Mouse (Mus musculus): Measurements from ENCODE around the gene Camk1d. TPM values are rescaled to one million over a fixed set of nuclear protein-coding genes. Genes with fewer than 3 reads are reported as not detected.
"Not testable (repeated sequence)": the region's sequence is repeated elsewhere in the genome, so short reads cannot be mapped to it uniquely, and the experiment has no call there.

The Camk1d gene
- polyA plus RNA-seq, 1 experiment from 2014 or later: 0.84 TPM

DNA sequence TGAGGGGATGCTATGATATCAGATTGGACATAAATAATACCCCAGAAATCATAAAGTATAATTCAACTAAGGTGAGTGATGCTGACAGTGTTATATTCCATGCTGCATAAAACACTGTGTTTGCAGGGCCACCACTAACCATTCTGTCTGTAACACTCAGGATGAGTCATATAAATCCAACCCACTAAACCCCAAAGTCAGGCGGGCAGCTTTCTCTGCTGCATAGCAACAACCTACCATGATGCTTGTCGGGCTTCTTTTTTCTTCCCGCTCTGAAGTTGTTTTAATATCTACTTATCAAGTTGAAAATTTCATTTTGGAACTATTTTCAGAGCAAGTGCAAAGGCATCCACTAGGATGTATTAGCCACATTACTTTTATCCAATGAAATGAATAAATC is 161.1 kb downstream of the Camk1d start:
- Histone ChIP-seq H3K36me3 (no peaks in the 10 kb centered on the region), H3K9me3 (replicated peaks) (no peaks in the 10 kb centered on the region), H3K4me3 (no peak overlapping the region), H3K27ac (no peak overlapping the region), H3K4me1 (no peaks in the 10 kb centered on the region), H3K27me3 (ENCODE audit: low read depth, poor library complexity, severe bottlenecking) (no peaks in the 10 kb centered on the region)
- 90% methylated on average over 3 of the region's 3 CpGs for WGBS
- DNase-seq (ENCODE audit: low spot score): no peak

DNA sequence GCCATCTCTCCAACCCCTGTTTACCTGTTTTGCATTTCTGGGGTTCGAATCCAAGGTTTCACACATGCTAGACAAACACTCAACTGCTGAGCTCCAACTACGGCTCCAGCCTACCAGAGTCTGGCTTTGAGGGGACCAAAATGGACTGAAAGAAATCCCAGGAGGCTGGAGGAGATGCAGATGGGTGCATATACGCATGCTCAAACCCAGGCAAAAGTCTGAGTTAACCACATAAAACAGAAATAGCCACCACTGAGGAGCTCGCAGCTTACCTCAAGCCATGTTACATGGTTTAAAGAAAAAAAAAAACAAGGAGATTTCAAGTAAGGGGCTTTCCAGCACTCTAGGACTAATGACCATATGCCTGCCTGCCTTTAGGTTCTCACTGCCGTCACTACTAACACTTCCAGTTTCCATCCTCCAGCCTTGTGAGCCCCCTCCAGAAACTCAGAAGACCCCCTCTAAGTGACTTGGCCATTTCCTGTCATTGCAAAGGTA is 162.5 kb downstream of the Camk1d start:
- H3K4me3 ChIP-seq: no peak overlapping the region
- WGBS: 91% methylated on average over 5 of the region's 5 CpGs

DNA sequence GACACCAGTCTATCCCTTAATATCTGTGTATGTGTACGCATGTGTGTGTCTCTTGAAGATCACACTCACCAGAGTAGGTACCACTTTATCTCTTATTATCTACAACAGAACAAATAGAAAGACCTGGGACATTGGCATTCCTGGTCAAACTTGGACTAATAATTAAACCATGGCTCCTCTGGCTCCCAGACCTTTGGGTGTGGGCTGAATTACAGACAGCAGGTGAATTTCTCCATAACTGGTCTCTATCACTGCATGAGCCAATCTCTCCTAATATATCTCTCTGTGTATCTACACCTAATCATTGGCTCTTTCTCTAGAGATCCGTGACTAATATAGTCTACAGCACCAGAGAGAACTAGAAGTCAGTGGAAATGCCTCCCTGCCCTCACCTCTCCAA is 165.0 kb downstream of the Camk1d start:
- H3K4me3 ChIP-seq: no peak overlapping the region
- 95% methylated on average over 2 of the region's 2 CpGs for WGBS
- H3K36me3 ChIP-seq: no peaks in the 10 kb centered on the region
- no peak overlapping the region for H3K27ac ChIP-seq
- H3K27me3 ChIP-seq (ENCODE audit: low read depth, poor library complexity, severe bottlenecking): no peaks in the 10 kb centered on the region
- no peaks in the 10 kb centered on the region for H3K4me1 ChIP-seq
- DNase-seq (ENCODE audit: low spot score): no peak
- H3K9me3 ChIP-seq (replicated peaks): no peaks in the 10 kb centered on the region

More for the DNA sequence above, 162.5 kb downstream of the Camk1d start:
- no peaks in the 10 kb centered on the region for H3K36me3 ChIP-seq
- H3K4me1 ChIP-seq: no peaks in the 10 kb centered on the region
- no peak for DNase-seq (ENCODE audit: low spot score)
- no peak overlapping the region for H3K27ac ChIP-seq
- H3K27me3 ChIP-seq (ENCODE audit: low read depth, poor library complexity, severe bottlenecking): no peaks in the 10 kb centered on the region
- no peaks in the 10 kb centered on the region for H3K9me3 ChIP-seq (replicated peaks)

DNA sequence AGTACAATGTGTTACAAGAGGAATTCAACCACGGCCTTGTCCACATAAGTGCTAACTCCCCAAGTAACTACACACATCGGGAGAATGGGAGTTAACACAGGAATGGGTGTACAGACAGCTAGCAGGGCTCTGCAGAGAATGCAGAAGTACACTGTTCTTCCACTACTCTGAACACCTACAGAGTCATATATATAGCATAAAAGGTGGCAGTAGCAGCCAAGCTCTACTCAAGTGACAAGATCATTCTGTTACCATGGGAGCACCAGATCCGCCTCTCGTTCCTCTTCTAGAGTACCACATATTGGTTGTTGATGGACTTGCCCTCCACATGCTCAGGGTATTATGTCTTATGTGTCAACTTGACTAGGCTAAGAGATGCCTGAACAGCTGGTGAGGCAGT is 165.4 kb downstream of the Camk1d start:
- Histone ChIP-seq H3K27me3 (ENCODE audit: low read depth, poor library complexity, severe bottlenecking) (no peaks in the 10 kb centered on the region), H3K9me3 (replicated peaks) (no peaks in the 10 kb centered on the region), H3K4me1 (no peaks in the 10 kb centered on the region), H3K27ac (no peak overlapping the region), H3K36me3 (no peaks in the 10 kb centered on the region), H3K4me3 (no peak overlapping the region)
- WGBS: 94% methylated on average over 4 of the region's 4 CpGs
- DNase-seq (ENCODE audit: low spot score): no peak

DNA sequence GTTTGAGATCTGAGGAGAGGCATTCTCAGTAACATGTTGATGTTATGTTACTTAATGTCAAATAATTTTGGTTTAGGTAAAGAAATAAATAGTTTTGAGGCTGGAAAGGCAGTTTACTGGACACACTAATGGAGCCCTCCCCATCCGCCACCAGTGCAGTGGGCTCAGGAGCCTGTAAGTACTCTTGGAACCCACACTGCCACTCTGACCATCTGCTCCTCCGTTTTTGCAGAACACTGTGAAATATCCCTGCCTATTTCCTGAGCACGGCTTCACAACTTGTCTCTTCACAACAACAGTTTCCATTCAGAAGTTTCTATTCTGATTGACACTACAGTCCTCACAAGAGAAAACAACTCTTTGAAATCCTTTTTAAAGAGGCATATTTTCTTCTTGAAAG is 173.4 kb downstream of the Camk1d start:
- 82% methylated on average over 3 of the region's 3 CpGs for WGBS
- H3K4me3 ChIP-seq: no peak overlapping the region
- no peaks in the 10 kb centered on the region for H3K27me3 ChIP-seq (ENCODE audit: low read depth, poor library complexity, severe bottlenecking)
- no peak overlapping the region for H3K27ac ChIP-seq
- H3K36me3 ChIP-seq: no peaks in the 10 kb centered on the region
- DNase-seq (ENCODE audit: low spot score): no peak
- no peaks in the 10 kb centered on the region for H3K9me3 ChIP-seq (replicated peaks)
- no peaks in the 10 kb centered on the region for H3K4me1 ChIP-seq

DNA sequence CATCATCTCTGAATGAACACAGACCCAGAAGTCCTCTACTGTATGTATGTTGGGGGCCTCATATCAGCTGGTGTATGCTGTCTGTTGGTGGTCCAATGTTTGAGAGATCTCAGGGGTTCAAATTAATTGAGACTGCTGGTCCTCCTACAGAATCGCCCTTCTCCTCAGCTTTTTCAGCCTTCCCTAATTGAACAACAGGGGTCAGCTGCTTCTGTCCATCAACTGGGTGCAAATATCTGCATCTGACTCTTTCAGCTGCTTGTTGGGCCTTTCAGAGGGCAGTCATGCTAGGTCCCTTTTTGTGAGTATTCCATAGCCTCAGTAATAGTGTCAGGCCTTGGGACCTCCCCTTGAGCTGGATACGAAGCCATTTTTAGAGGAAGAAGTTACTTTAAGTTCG is 174.4 kb downstream of the Camk1d start:
- H3K27me3 ChIP-seq (ENCODE audit: low read depth, poor library complexity, severe bottlenecking); H3K4me3 ChIP-seq; H3K36me3 ChIP-seq; DNase-seq (ENCODE audit: low spot score); H3K27ac ChIP-seq; H3K9me3 ChIP-seq (replicated peaks); H3K4me1 ChIP-seq: not testable (repeated sequence)
- 67% methylated on average over 3 of the region's 3 CpGs for WGBS

DNA sequence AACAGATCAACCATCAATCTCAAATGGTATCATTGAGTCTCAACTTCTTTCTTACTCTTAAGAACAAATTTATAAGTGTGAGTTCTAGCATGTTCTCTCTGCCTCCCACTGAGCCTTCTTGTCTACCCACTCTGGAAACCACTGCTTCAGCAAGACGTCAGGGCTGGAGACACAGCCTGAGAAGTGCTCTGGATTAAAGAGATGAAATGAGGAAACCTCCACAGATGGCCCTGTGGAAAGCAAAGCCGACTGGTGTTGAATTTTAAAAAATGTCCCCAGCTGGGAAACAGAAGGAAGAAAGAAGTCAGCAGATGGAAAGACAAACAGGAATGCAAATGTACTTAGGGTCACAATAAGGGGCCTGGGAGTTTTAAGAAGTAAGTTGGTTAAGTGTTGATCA is 180.4 kb downstream of the Camk1d start:
- no peak for DNase-seq (ENCODE audit: low spot score)
- no peaks in the 10 kb centered on the region for H3K36me3 ChIP-seq
- H3K27me3 ChIP-seq (ENCODE audit: low read depth, poor library complexity, severe bottlenecking): no peaks in the 10 kb centered on the region
- H3K4me3 ChIP-seq: no peak overlapping the region
- H3K27ac ChIP-seq: no peak overlapping the region
- no peaks in the 10 kb centered on the region for H3K9me3 ChIP-seq (replicated peaks)
- H3K4me1 ChIP-seq: no peaks in the 10 kb centered on the region
- WGBS: 67% methylated on average over 2 of the region's 2 CpGs

DNA sequence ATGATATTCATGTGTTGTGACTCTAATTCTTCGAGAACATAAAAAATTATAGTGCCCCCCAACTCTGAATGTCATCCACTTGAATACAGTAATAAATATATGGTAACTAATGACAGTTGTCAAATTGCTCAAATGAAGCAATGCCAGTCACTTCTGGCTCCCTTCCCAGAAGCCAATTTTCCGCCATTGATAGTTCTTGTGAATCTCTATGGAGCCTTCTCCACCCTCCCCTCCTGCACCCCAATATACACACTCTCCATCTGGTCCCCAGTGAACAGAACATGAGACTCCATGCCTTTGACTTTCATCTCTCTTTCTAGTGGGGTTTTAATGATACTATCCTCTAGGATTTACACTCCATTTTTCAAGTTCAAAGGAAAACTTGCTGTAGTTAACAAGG is 184.3 kb downstream of the Camk1d start:
- Histone ChIP-seq H3K36me3 (no peaks in the 10 kb centered on the region), H3K27me3 (ENCODE audit: low read depth, poor library complexity, severe bottlenecking) (no peaks in the 10 kb centered on the region), H3K4me1 (no peaks in the 10 kb centered on the region), H3K27ac (no peak overlapping the region), H3K9me3 (replicated peaks) (no peaks in the 10 kb centered on the region), H3K4me3 (no peak overlapping the region)
- 82% methylated on average over 2 of the region's 2 CpGs for WGBS
- DNase-seq (ENCODE audit: low spot score): no peak

DNA sequence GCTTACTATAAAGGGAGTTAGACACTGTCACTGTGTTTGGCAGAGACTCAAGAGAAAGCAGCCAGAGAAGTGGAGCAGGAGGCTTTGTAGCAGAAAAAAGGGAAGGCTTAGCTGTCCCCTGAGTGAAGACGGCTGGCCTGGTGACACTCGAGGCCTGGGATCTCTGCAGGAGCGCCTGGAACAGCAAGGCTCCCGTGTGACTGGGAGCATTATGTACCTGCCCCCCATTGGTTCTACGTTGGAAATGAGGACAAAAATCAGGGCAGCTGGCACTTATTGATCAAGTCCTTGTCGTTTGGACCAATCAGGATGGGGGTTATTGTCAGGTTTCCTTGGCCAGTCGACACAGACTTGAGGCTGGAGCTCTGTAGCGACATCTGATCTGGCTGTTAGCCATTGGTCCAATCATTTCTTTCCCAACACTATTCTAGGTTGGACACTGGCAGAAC is 195.1 kb downstream of the Camk1d start:
- no peaks in the 10 kb centered on the region for H3K4me1 ChIP-seq
- no peaks in the 10 kb centered on the region for H3K27me3 ChIP-seq (ENCODE audit: low read depth, poor library complexity, severe bottlenecking)
- no peak overlapping the region for H3K4me3 ChIP-seq
- 74% methylated on average over 8 of the region's 8 CpGs for WGBS
- no peak overlapping the region for H3K27ac ChIP-seq
- no peaks in the 10 kb centered on the region for H3K36me3 ChIP-seq
- no peaks in the 10 kb centered on the region for H3K9me3 ChIP-seq (replicated peaks)
- no peak for DNase-seq (ENCODE audit: low spot score)

DNA sequence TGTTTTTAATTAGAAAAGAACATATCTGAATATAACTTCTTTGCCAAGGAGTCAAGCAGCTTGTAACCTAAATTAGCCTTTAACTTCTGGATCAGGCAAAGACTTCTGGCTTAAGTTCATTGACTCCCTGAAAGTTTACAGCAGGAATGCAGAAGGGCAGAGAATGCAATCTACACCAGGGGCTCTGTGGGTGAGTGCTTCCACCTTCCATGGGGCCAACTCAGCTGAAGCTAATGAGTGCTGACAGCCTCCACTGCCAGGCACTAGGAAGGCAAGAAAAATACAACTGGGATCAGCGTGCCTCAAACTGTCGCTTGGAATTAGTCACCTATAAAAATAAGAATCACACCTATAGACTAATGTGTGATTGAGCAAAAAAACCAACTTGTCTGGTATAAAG is 199.2 kb downstream of the Camk1d start:
- no peaks in the 10 kb centered on the region for H3K36me3 ChIP-seq
- H3K27me3 ChIP-seq (ENCODE audit: low read depth, poor library complexity, severe bottlenecking): no peaks in the 10 kb centered on the region
- WGBS: 90% methylated on average over 2 of the region's 2 CpGs
- DNase-seq (ENCODE audit: low spot score): no peak
- no peak overlapping the region for H3K27ac ChIP-seq
- H3K9me3 ChIP-seq (replicated peaks): no peaks in the 10 kb centered on the region
- no peaks in the 10 kb centered on the region for H3K4me1 ChIP-seq
- H3K4me3 ChIP-seq: no peak overlapping the region

DNA sequence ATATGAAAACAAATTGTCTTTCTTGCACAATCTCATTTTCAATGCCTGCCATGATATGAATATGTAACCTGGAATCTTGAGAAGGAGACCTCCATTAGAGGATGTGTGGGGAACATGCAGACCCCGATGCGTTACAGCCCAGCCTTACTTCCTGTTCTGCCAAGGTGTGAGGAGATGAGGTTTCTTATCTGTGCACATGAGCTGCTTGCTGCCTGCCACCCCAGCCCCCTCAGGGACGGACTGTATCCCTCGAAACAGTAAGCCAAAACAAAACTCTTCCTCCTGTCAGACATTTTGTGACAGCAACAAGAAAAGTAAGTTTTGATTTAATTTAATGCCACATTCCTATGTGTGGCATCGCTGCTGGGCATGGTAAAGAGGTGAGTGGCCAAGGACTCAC is 200.2 kb downstream of the Camk1d start:
- 93% methylated on average over 5 of the region's 5 CpGs for WGBS
- H3K4me1 ChIP-seq: no peaks in the 10 kb centered on the region
- no peaks in the 10 kb centered on the region for H3K9me3 ChIP-seq (replicated peaks)
- H3K27me3 ChIP-seq (ENCODE audit: low read depth, poor library complexity, severe bottlenecking): no peaks in the 10 kb centered on the region
- no peak overlapping the region for H3K4me3 ChIP-seq
- H3K36me3 ChIP-seq: no peaks in the 10 kb centered on the region
- no peak overlapping the region for H3K27ac ChIP-seq
- no peak for DNase-seq (ENCODE audit: low spot score)

DNA sequence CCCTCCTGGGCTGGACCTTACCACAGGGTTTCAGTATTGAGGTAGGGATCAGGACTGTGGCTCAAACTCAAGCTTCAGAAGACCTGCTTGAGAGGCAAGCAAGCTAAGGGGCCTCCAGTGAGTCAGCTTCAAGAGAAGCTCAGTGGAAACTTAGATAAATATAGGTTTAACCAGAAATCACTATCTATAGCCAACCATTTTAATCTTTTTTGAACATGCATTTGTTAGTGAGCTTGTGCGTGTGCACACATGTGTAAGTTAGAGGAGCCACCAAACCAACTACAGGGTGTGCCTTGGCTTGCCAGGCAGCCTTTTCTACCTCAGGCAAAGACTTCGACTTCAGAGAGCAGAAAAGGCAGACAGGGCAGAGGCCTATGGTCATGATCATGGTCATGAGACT is 200.7 kb downstream of the Camk1d start:
- no peak for DNase-seq (ENCODE audit: low spot score)
- Histone ChIP-seq H3K27me3 (ENCODE audit: low read depth, poor library complexity, severe bottlenecking) (no peaks in the 10 kb centered on the region), H3K4me3 (no peak overlapping the region), H3K36me3 (no peaks in the 10 kb centered on the region), H3K9me3 (replicated peaks) (no peaks in the 10 kb centered on the region), H3K27ac (no peak overlapping the region), H3K4me1 (no peaks in the 10 kb centered on the region)
- WGBS: 97% methylated on average over 2 of the region's 2 CpGs

DNA sequence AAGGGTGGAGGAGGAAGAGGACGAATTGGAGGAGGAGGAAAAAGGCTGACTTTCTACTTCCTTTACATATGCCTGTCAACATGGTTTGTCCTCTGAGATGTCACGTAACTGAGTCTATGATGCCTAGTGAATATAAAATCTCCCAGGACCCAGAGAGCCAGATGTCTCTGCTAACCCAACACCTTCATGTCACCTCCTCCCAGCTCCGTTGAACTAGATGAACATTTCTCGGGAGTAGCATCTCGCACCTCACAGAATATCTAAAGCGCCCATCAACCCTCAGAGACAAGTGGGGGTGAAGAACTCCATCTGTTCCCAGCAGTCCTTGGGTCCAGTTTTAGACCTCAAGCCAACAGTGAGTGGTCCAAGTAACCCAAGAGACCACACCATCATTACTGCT is 204.3 kb downstream of the Camk1d start:
- Histone ChIP-seq H3K27me3 (ENCODE audit: low read depth, poor library complexity, severe bottlenecking) (no peaks in the 10 kb centered on the region), H3K4me3 (no peak overlapping the region), H3K27ac (no peak overlapping the region), H3K9me3 (replicated peaks) (no peaks in the 10 kb centered on the region), H3K4me1 (no peaks in the 10 kb centered on the region), H3K36me3 (no peaks in the 10 kb centered on the region)
- DNase-seq (ENCODE audit: low spot score): no peak
- 87% methylated on average over 6 of the region's 6 CpGs for WGBS

DNA sequence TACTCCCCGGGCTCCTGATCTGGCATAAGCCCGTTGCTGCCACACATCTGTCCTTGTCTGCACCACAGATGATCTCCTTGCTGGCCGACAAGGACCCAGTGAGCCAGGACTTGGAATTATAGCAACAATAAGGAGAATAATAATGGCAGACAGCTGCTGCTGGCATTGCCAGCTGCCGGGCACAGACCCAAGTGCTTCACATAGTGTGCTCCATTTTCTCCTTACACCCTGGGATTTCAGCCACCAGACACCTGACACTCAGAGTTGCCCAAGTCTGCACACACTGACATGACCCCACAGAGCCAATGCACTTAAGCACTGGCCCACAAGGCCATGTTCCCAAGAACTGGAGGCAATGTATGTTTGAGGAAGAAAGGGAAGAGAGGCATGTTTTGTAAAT is 214.7 kb downstream of the Camk1d start:
- DNase-seq (ENCODE audit: low spot score): no peak
- no peak overlapping the region for H3K27ac ChIP-seq
- H3K9me3 ChIP-seq (replicated peaks): no peaks in the 10 kb centered on the region
- 82% methylated on average over 4 of the region's 4 CpGs for WGBS
- H3K4me1 ChIP-seq: no peaks in the 10 kb centered on the region
- no peaks in the 10 kb centered on the region for H3K36me3 ChIP-seq
- no peak overlapping the region for H3K4me3 ChIP-seq
- H3K27me3 ChIP-seq (ENCODE audit: low read depth, poor library complexity, severe bottlenecking): no peaks in the 10 kb centered on the region

Data from limb, embryonic 10.5 days (tissue).